Mouse (Mus musculus) mouse trophoblast stem cell (cell line): ENCODE data around the gene Top1.
"Not testable (repeated sequence)": the region's sequence is repeated elsewhere in the genome, so short reads cannot be mapped to it uniquely, and the experiment has no call there.

Experiments used
- in situ Hi-C, 2 experiments: fragments of 300-500 bp; cut with MseI, MboI; formaldehyde crosslinking; loops; 2 replicates in 1 of 2; 3 replicates in 1 of 2; pipeline ENCODE4 v1.15.1; 2025

The Top1 gene

DNA sequence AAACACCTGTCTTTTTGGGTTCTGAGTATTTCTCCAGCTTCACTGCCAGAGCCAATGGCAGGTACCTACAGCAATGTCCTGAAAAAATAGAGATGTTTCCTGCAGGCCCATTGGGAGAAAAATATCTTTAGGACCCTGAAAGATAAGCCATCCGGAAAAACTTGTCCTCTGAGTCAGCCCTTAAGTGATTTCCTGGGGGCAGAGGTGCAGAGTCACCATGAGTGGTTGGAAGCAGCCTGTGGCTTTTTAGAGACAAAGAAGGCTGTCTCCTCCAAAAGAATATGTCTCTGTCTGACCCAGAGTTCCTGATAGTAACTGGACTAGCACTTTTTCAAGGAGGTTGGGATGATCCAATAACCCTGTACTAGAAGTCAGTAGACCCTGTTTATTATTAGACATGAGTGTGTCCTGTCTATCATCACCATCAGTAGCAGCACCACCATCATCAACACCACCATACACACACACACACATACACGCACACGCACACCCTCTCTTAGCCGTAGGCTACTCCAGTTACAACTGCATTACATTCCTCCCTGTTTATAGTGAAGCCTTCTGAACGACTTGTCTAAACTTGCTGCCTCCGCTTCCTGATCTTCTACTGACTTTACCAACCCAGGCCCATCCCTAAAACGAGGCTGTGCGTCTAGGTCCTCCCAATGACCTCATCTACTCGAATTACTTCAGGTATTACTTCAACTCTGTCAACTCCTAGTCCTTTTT, 14.7 kb upstream of the Top1 start:
- in situ Hi-C loops, result no loop called here

DNA sequence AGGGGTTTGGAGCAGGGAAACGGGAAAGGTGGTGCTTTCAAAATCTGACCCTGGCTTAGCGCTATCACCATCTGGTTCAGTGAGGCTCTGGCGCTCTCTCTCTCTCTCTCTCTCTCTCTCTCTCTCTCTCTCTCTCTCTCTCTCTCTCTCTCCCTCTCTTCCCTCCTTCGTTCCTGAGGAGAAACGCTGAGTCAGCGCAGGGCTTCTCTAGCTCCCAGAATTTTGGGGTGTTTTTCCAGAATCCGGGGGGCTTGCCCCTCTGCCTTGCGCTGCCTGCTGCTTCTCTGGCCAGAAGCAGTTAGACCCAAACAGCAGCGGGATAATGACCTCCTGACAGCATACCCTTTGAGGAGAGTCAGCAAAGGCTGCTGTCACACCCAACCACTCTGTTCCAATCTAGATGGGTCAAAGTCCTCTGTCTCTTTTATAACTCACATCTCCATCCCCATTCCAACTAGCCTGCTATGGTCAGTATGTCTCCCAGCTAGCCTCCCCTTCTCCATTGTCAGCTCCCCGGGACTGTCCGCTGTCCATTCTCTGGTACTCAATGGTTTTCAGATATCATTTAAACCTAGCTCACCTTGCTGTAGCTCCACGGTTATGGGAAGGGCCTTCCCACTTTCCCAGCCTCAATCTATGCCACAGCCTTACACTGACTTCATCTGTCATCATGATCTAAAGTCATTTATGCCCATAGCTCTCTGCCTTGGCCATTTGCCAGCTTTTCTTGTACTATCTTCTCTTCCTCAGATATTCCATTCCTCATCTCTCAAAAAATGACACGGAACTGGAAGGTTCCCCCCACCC, 5.6 kb upstream of the Top1 start:
- in situ Hi-C loops, result no loop called here

DNA sequence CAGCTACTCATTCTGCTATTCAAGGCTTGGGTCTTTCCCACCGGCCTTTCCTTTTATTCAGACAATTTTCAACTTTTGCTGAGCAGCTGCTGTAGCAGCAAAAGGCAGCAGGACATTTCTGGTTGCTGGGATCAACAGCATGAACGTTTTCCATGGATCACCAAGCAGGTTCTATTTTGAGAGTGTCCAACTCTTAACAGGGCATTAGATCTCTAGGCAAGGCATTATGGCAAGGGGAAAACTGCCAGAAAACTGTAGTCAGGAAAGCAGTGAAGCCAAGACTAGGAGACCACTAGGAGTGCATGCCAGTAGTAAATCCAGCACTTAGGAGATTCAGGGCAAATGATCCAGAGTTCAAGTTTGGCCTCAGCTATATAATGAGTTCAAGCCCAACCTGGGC, 4.5 kb upstream of the Top1 start:
- in situ Hi-C loops, result no loop called here

DNA sequence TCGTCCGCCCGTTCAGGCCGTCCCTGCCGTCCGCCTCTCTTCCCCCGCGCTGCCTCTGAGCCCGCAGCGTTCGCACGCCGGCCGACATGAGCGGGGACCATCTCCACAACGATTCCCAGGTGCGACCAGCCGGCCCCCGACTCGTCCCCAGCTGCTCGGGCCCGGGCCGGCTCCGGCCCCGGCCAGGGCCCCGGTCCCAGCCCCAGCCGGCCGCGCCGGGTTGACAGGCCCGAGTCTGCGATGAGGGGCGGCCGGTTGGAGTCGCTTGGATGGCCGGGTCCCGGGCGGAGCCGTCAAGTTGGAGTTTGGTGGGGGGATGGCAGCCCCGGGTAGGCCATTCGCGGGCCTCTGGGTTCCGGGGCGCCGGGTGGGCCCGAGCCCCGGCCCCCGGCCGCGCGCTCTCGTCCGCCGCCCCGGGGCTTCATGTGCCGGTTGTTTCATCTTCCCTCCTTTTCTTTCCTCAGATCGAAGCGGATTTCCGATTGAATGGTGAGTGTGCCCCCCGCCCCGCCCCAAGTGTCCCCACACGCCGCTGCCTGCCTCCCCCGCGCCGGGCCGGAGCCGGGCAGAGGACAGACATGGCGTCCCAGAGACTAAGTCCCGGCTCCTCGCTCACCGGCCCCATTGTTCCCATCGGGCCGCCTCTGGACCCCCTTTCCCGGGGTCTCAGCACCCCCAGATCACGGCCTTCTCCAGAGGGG, 606 bp downstream of the Top1 start:
- in situ Hi-C loops, result no loop called here

DNA sequence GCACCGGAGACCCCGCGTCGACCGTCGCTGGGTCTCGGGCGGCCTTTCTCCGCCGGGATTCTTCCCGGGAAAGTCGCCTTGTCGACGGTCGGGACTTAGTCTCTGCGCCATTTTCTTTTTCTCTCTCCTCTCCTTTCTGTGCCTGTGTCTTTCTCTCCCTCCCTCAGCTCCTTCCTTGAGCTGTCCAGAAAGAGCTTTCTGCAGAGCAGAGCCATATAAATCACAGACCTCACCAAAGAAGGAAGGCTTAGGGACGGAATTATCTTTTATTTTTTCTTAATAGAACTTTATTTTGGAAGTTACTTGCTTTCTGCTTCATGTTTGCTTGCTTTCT, 1.1 kb downstream of the Top1 start:
- in situ Hi-C loops, result no loop called here

DNA sequence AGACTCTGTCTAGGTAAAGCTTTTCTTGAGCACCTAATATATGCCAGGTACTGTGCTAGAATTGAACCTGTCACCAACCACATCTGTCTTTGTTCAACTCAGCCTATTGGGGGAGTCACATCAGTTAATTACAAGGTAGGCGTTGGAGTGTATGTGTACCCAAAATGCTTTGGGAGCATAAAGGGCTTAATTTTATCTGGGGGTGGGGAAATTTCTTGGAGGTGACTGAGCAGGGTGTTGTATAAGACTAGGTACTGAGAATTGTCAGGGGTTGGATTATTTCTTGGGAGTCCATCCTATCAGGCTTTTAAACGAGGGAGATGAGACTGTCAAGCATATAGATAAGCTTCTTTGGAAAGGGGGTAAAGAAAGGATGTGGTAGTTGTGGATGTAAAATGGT, 2.4 kb downstream of the Top1 start:
- in situ Hi-C loops, result no loop called here

DNA sequence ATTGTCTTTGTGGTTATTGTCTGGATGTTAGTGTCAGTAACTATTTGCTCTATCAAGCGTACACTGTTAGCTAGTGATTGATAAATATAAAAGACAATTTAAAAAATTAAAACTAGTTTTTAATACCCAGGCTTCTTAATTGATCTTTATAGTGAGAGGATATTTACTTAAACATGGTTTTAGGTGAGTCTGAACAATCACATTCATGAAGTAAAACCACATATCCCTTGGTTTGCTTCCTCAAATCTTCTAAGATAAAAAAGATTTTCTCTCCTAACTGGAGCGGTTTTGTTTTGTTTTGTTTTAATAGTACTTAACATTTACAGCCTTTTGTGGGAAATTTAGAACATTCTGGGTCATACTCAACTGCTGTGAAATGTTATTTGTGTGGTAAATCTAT, 3.4 kb downstream of the Top1 start:
- in situ Hi-C loops, result no loop called here

DNA sequence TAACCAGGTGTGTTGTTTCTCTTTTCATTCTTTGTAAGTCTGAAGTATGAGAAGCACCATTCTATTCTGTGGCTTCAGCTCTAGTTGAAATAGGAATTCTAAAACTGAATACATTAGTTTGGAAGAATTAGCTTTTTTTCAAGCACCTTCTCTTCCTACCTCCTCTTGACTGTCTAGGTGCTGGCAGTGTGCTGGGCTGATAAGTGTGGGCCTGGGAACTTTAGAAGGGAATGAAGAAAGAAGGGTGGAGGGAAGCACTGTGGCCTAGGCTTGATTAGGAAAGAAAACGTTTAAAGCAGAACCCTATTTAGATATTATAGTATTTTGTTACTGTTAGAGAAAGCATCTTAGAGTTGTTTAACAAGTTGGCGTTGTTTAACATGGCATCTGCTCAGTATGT, 5.5 kb downstream of the Top1 start:
- in situ Hi-C loops, result no loop called here

DNA sequence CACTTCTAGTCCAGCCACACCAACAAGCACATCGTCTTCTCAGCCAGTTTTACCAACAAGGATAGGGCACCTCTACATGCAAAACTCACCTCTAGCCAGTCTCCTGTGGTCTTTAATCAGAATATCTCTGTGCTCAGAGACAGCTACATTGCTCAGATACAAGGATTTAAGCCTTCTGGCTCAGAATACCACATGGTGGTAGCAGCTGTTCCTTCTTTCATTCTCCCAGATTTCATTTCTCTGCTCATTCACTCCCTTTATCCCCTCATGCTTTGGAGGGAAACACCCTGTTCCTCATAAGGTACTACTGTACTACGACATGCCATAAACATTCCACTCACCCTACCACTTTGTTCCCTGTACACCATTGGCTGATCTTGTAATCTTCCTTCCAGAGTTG, 7.5 kb downstream of the Top1 start:
- in situ Hi-C loops, result no loop called here

DNA sequence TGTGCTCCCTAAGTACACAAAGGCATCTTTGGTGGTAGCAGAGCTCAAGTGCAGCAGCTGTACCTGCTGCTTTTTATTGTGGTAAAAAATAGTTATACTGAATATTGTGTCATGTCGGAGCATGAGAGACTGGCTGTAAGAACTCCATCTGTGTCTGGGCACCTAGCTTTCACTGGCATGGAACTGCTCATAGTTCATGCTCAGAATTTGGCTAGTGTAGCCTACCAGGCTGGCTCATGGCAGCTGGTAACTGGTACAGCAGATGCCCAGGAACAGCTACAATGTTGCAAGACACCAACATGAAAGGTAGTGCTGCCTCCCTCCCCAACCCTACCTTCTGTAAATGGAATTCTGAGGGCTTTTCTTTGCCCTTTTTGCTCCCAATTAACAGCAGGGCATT, 9.9 kb downstream of the Top1 start:
- in situ Hi-C loops, result no loop called here

DNA sequence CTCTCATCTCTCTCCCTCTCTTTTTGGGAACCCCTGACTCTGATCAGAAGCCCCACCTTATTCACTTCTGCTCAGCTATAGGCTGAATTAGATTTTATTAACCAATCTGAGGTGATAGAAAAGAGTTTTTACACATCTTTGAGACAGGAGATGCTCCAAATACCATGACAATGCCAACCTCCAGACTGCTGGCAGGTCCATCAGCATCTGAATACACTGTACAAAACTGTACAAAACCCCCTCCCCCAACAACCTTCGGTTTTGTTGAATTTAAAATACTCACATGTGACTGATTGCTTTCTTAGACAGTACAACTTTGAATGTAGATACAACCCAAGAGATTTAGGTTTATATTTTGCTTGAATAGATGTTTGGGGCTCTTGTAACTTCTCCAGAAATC, 10.5 kb downstream of the Top1 start:
- in situ Hi-C loops, result no loop called here

DNA sequence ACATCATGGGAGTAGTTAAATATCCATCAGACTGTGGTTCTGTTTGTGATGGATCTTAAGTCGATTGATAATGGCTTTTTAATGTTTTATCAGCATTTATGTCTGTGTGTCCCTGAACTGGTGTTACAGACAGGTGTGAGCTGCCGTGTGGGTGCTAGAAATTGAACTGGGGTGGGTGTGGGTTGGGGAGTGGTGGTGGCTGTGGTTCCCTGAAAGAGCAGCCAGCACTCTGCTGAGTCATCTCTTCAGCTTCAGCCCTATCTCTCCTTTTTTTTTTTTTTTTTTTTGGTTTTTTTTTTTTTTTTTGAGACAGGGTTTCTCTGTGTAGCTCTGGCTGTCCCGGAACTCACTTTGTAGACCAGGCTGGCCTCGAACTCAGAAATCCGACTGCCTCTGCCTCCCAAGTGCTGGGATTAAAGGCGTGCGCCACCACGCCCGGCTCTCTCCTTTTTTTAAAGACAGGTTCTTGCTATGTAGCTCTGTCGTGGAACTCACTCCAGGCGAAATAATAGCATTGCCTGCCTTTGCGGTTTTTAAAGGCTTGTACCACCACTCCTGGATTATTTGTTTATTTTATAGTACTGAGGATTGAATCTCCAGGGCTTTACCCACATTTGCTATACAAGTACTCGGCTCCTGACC, 12.2 kb downstream of the Top1 start:
- in situ Hi-C loops, result no loop called here

DNA sequence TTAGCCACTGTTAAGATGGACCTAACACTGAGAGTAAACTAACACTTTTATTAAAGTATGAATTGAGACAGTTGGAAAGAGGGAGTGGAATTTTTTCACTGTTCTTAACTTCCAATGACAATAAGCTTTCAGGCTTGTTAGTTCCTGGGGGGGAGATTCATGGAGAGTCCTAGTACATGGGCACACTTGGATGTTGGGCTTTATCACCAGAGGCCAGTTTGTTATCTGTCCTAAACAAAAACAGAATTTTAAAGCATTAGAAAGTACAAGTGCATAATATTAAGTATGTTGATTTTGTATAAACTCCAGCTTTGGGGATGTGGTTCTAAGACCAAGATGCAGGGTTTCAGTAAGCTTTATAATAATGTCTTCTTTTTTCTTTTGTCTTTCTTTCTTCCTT, 13.1 kb downstream of the Top1 start:
- in situ Hi-C loops, result no loop called here

DNA sequence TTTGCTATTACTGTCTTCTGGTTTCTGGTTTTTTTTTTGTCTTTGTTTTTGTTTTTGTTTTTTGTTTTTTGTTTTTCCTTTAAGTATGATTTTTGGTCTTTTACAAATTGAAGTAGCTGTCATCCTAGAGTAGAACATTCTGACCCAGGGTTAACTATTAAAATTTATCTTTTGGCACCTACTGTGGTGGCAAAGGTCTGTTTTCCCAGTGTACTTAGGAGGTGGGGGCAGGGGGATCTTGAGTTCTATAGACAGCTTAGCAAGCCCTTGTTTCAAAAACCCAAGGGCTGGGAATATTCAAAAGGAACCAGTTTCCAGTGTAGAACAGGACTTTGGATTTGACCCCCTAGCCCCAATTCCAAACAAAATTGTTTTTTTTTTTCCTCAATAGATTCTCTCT, 18.7 kb downstream of the Top1 start:
- in situ Hi-C loops, result no loop called here

DNA sequence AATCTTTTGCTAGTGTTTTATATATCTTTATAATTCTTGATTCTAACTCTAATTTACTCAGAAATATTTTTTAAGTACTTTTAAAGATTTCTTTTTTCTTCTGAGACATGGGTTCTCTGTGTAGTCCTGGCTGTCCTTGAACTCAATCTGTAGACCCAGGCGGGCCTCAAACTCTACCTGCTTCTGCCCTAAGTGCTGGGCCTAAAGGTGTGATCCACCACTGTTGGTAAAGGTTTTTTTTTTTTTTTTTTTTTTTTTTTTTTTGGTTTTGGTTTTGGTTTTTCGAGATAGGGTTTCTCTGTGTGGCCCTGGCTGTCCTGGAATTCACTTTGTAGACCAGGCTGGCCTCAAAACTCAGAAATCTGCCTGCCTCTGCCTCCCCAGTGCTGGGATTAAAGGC, 19.3 kb downstream of the Top1 start:
- in situ Hi-C loops, result not testable (repeated sequence)

DNA sequence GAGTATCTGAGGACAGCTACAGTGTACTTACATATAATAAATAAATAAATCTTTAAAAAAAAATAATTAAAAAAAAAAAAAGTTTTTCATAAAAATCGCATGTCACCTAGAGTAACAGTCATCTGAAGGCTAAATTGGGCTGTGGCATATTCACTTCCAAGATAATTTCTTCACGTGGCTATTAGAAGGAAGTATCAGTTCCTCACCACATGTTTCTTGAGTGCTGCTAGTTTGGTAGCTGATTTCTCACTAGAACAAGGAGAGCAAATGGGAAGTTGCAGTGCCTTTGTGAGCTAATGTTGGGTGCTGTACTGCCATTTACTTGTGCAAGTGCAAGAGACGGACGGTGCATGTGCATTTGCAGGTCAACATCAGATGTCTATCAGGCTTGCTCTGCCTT, 21.6 kb downstream of the Top1 start:
- in situ Hi-C loops, result no loop called here

DNA sequence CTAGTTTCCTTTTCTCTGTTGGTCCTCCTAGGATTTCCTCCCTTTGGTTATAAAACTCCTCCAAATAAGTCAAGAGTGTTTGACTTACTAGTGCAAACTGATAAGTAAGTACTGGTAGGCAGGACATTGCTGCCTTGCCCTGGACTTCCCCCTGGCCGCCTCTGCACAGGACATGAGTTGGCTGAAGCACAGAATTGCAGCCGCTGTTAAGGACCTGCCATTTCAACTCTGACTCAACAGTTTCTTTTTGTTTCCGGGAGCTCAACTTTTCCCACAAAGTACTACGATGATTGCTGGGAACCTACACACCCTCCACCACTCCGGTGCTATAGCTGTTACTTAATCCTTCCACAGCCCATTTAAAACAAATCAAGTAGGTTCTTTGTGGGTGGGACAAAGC, 54.6 kb downstream of the Top1 start:
- in situ Hi-C loops, result no loop called here

DNA sequence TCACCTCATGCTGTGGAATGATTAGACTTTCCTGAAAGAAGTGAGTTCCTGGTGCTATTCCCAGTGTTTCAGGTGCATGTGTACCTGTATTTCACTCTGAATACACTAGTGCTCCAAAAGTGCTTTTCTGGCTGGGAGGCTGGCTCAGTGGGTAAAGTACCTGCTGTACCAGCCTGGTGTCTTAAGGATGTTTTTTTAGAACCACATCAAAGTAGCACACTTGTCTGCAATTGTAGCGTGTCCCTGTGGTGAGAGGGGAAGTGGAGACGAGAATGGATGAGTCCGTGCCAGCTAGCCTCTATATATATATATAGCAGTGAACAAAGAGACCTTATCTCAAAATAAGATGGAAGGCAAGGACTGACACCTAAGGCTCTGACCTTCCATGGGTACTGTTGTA, 55.9 kb downstream of the Top1 start:
- in situ Hi-C loops, result no loop called here

DNA sequence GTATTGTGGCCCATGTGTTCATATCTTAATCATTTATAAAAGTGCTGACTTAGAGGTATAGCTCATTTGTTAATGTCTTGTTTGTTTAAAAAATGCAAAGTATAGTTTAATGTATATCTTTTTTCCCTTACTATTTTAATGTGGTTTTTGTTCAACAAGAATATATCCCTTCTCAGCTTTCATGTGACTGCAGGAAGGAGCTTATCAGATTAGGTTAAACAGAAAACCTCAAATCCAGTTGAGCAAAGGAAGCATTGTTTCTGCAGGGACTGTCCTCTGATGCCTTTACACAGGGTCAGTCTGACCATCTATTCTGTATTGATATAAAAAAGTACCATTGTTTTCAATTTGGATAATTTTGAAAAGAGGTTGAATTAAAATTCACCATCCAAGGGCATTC, 57.1 kb downstream of the Top1 start:
- in situ Hi-C loops, result no loop called here

DNA sequence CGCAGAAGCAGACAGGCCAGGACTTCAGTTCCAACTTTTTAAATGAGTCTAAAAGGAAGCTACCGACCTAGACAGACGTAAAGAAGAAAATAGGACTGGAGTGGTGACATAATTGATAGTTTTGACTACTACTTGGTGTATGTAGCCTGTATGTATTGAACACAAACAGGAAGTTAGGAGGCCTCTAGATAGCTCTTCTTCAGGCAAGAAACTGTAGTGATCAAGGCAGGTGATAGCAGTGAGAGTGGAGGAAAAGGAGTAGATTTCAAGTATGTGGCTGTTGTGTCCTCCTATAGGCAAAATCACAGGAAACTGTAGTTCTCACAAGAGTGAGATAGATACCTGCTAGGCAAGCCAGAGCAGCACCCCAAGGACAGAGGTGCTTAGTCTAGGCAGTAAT, 62.0 kb downstream of the Top1 start:
- in situ Hi-C loops, result no loop called here

DNA sequence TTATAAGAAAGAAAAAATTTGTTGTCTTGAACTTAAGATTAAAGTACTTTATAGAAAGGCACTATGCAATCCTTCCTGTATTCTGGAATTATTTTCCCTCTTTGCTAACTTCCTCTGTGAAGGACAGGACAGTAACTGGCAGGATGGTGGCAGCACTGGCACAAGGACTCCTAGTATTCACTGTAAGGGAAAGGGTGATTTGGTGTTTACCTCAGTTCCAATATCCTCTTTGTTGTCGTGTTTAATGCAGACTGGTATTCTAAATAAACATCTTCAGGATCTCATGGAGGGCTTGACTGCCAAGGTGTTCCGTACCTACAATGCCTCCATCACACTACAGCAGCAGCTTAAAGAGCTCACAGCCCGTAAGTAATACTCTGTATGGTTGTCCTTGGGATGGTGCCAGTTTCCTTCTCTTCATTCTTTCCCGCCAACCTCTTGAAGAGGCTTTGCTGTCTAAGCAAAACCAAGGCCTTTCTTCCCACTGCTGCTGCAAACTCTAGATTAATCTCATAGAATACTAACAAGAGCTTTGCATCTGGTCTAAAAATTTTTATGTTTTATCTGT, 69.9 kb downstream of the Top1 start:
- in situ Hi-C loops, result loop anchor here in 1 of 2 experiments (10.0 kb wide), 1 partner anchor 169 kb away; the partner anchor contains the start of gene Lpin3

DNA sequence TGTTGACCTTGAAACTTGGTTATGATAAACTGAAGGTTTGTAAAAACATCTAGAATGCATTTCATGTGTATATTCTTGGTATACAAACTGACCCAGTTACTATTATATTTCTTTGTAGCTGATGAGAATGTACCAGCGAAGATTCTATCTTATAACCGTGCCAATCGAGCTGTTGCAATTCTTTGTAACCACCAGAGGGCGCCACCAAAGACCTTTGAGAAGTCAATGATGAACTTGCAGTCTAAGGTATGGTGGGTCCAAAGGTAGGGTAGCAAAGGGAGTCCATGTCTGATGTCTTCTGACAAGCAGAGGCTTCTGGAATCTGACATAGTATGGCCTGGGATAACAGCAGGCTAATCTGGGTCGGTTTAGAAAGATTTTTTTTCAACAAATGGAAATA, 71.6 kb downstream of the Top1 start:
- in situ Hi-C loops, result loop anchor here in 1 of 2 experiments (10.0 kb wide), 1 partner anchor 168 kb away; the partner anchor contains the start of gene Lpin3
